8 mouse cellular contexts compared by ENCODE assay signal in genomic region chr6:121183414-121184173, GRCm38 (mm10). TPM values are rescaled to one million over a fixed set of nuclear protein-coding genes. Genes with fewer than 3 reads are reported as not detected.
DNase-seq lines count a peak whose midpoint lies in the region; ATAC-seq and TF ChIP-seq lines count a peak whose summit lies in the region.

Gene Pex26, plus strand, starts transcription at chr6:121183667.

- peak within 1 kb of the TSS; percentile 58; the same call in 1 of the 2 replicates for H3K27ac ChIP-seq in heart, embryonic 12.5 days (ENCODE audit: poor library complexity, severe bottlenecking)
- peak within 1 kb of the TSS; percentile 79 for H3K27ac ChIP-seq in kidney, postnatal 0 days
- H3K27ac ChIP-seq in liver, embryonic 11.5 days (ENCODE audit: low read depth, low read length): no peak within 1 kb of the TSS
- peak within 1 kb of the TSS; percentile 75 for H3K27ac ChIP-seq in stomach, embryonic 14.5 days (ENCODE audit: low read length)

- peak; percentile 61; the same call in 1 of the 2 replicates for TF ChIP-seq POLR2A in brain, embryonic 14.5 days (IDR thresholded peaks at IDR 0.05; ENCODE audit: borderline replicate concordance, extremely low read depth, insufficient read depth, insufficient read length, poor library complexity, severe bottlenecking)

- peak within 1 kb of the TSS; percentile 100 for H3K4me2 ChIP-seq in heart, embryonic 12.5 days
- peak within 1 kb of the TSS; percentile 79 for H3K4me2 ChIP-seq in kidney, postnatal 0 days (ENCODE audit: low read length)
- peak within 1 kb of the TSS; percentile 93 for H3K4me2 ChIP-seq in liver, embryonic 11.5 days
- peak within 1 kb of the TSS; percentile 84 for H3K4me2 ChIP-seq in stomach, embryonic 14.5 days (replicated peaks; ENCODE audit: low read depth, low read length)

- no peaks in the 10 kb centered on the region for H3K36me3 ChIP-seq in C2C12 (ENCODE audit: control insufficient read depth, insufficient read depth)
- peaks cover 11% of the 10 kb centered on the region for H3K36me3 ChIP-seq in erythroblast, embryonic 14.5 days (ENCODE audit: control insufficient read depth)
- peaks cover 19% of the 10 kb centered on the region for H3K36me3 ChIP-seq in heart, embryonic 12.5 days
- H3K36me3 ChIP-seq in kidney, postnatal 0 days (ENCODE audit: insufficient read depth, low read length): peaks cover 11% of the 10 kb centered on the region; the same call in 1 of the 2 replicates
- peaks cover 9% of the 10 kb centered on the region; the same call in 1 of the 2 replicates for H3K36me3 ChIP-seq in liver, embryonic 11.5 days (ENCODE audit: control insufficient read depth, insufficient read depth, low read length)
- H3K36me3 ChIP-seq in stomach, embryonic 14.5 days (ENCODE audit: control insufficient read depth, insufficient read depth, low read length): peaks cover 8% of the 10 kb centered on the region

- H3K4me3 ChIP-seq in C2C12 (ENCODE audit: insufficient read depth, poor library complexity, severe bottlenecking): peak within 1 kb of the TSS; percentile 49
- peak within 1 kb of the TSS; percentile 87 for H3K4me3 ChIP-seq in erythroblast, embryonic 14.5 days (replicated peaks)
- peak within 1 kb of the TSS; percentile 70 for H3K4me3 ChIP-seq in heart, embryonic 12.5 days
- H3K4me3 ChIP-seq in kidney, postnatal 0 days (replicated peaks; ENCODE audit: low read depth, low read length): peak within 1 kb of the TSS; percentile 40
- H3K4me3 ChIP-seq in liver, embryonic 11.5 days (ENCODE audit: low read depth, low read length): peak within 1 kb of the TSS; percentile 70
- peak within 1 kb of the TSS; percentile 71 for H3K4me3 ChIP-seq in stomach, embryonic 14.5 days (ENCODE audit: low read depth, low read length)

- peak; percentile 97 for DNase-seq in brain, embryonic 14.5 days (ENCODE audit: low read depth)
- peak; percentile 93 for DNase-seq in kidney, postnatal 0 days (ENCODE audit: low spot score)
- peak; percentile 93 for DNase-seq in liver, embryonic 11.5 days (ENCODE audit: low spot score)
- peak; percentile 96 for DNase-seq in naive thymus-derived CD4-positive, alpha-beta T cell, adult 2 months (ENCODE audit: low read depth)

- under 1% methylated on average over 32 of the region's 32 CpGs for WGBS in heart, embryonic 12.5 days
- 1% methylated on average over 32 of the region's 32 CpGs for WGBS in kidney, postnatal 0 days
- 2% methylated on average over 32 of the region's 32 CpGs for WGBS in liver, embryonic 11.5 days
- WGBS in stomach, embryonic 14.5 days: 1% methylated on average over 32 of the region's 32 CpGs

- H3K27me3 ChIP-seq in C2C12 (ENCODE audit: control insufficient read depth, insufficient read depth, insufficient read length): no peaks in the 10 kb centered on the region
- no peaks in the 10 kb centered on the region for H3K27me3 ChIP-seq in erythroblast, embryonic 14.5 days (ENCODE audit: control insufficient read depth)
- no peaks in the 10 kb centered on the region for H3K27me3 ChIP-seq in heart, embryonic 12.5 days (replicated peaks)
- no peaks in the 10 kb centered on the region for H3K27me3 ChIP-seq in kidney, postnatal 0 days (ENCODE audit: insufficient read depth, low read length)
- no peaks in the 10 kb centered on the region for H3K27me3 ChIP-seq in liver, embryonic 11.5 days (replicated peaks; ENCODE audit: control insufficient read depth, insufficient read depth, low read length)
- no peaks in the 10 kb centered on the region for H3K27me3 ChIP-seq in stomach, embryonic 14.5 days (ENCODE audit: control insufficient read depth, insufficient read depth, low read length)

- H3K9me3 ChIP-seq in erythroblast, embryonic 14.5 days (ENCODE audit: control insufficient read depth, low read length): no peaks in the 10 kb centered on the region
- H3K9me3 ChIP-seq in heart, embryonic 12.5 days (replicated peaks): no peaks in the 10 kb centered on the region
- H3K9me3 ChIP-seq in kidney, postnatal 0 days (replicated peaks; ENCODE audit: low read length): no peaks in the 10 kb centered on the region
- H3K9me3 ChIP-seq in liver, embryonic 11.5 days (ENCODE audit: control insufficient read depth, low read length): no peaks in the 10 kb centered on the region
- H3K9me3 ChIP-seq in stomach, embryonic 14.5 days (ENCODE audit: control insufficient read depth, low read depth, low read length): no peaks in the 10 kb centered on the region

- no peaks in the 10 kb centered on the region for H3K79me3 ChIP-seq in C2C12 (ENCODE audit: low read depth)

- peak; percentile 87 for ATAC-seq in heart, embryonic 12.5 days (ENCODE audit: insufficient number of reproducible peaks, low FRiP score)
- ATAC-seq in kidney, postnatal 0 days (replicated peaks; ENCODE audit: low FRiP score, low read depth): peak; percentile 87
- peak; percentile 83 for ATAC-seq in liver, embryonic 11.5 days (replicated peaks; ENCODE audit: low FRiP score)
- ATAC-seq in stomach, embryonic 14.5 days (ENCODE audit: insufficient number of reproducible peaks, insufficient read depth, low FRiP score, low read depth): peak; percentile 86

- peak within 1 kb of the TSS; percentile 84 for H3K9ac ChIP-seq in heart, embryonic 12.5 days
- H3K9ac ChIP-seq in kidney, postnatal 0 days (ENCODE audit: low read depth, low read length): peak within 1 kb of the TSS; percentile 59
- peak within 1 kb of the TSS; percentile 74 for H3K9ac ChIP-seq in liver, embryonic 11.5 days (ENCODE audit: low read depth, low read length)
- H3K9ac ChIP-seq in stomach, embryonic 14.5 days (replicated peaks; ENCODE audit: low read depth, low read length): peak within 1 kb of the TSS; percentile 65

- peak within 1 kb of the TSS; percentile 49 for H3ac ChIP-seq in C2C12 (ENCODE audit: control insufficient read depth, insufficient read length, low read depth)

- H3K4me1 ChIP-seq in erythroblast, embryonic 14.5 days (ENCODE audit: control insufficient read depth): peaks cover 29% of the 10 kb centered on the region
- peaks cover 23% of the 10 kb centered on the region for H3K4me1 ChIP-seq in heart, embryonic 12.5 days (replicated peaks)
- H3K4me1 ChIP-seq in kidney, postnatal 0 days (replicated peaks; ENCODE audit: insufficient read depth, low read length): peaks cover 10% of the 10 kb centered on the region
- H3K4me1 ChIP-seq in liver, embryonic 11.5 days (replicated peaks; ENCODE audit: control insufficient read depth, insufficient read depth, low read length): no peaks in the 10 kb centered on the region; the same call in 1 of the 2 replicates
- peaks cover 8% of the 10 kb centered on the region; the same call in 1 of the 2 replicates for H3K4me1 ChIP-seq in stomach, embryonic 14.5 days (ENCODE audit: control insufficient read depth, insufficient read depth, low read length)

- TF ChIP-seq CTCF in C2C12 (IDR thresholded peaks at IDR 0.05; ENCODE audit: control insufficient read depth, insufficient read depth, insufficient read length): no peak
- TF ChIP-seq CTCF in brain, embryonic 14.5 days (IDR thresholded peaks at IDR 0.05; ENCODE audit: borderline replicate concordance, extremely low read depth, insufficient read depth, insufficient read length): no peak
- TF ChIP-seq CTCF in kidney, postnatal 0 days (IDR thresholded peaks at IDR 0.05; ENCODE audit: low read depth): no peak

- no peaks in the 10 kb centered on the region for H3K79me2 ChIP-seq in C2C12 (ENCODE audit: control insufficient read depth, insufficient read depth)

TF ChIP-seq in C2C12, 6 proteins besides CTCF, POLR2A, EP300 and RAD21:
- TF ChIP-seq USF1 (IDR thresholded peaks at IDR 0.05; ENCODE audit: low read depth): no peak
- TF ChIP-seq MYOG (IDR thresholded peaks at IDR 0.05; ENCODE audit: control insufficient read depth, extremely low read depth, insufficient read length): no peak
- no peak for TF ChIP-seq CEBPB (IDR thresholded peaks at IDR 0.05; ENCODE audit: low read depth)
- TF ChIP-seq MAX (IDR thresholded peaks at IDR 0.05): no peak
- TF ChIP-seq FOSL1 (IDR thresholded peaks at IDR 0.05; ENCODE audit: insufficient read depth, low read length, poor library complexity, severe bottlenecking): no peak
- TF ChIP-seq MYOD1 (IDR thresholded peaks at IDR 0.05; ENCODE audit: control insufficient read depth, insufficient read length, low read depth): no peak

RNA-seq across cellular contexts. Expression of gene Pex26, which starts in this region (rescaled TPM):
- polyA plus RNA-seq in C2C12 (2012; fragmentation: generic; extraction: Trizol): 2.7 TPM
- polyA plus RNA-seq in brain, embryonic 14.5 days (2012; rRNA removed): 23.3 and 25.3 TPM in 2 replicates
- polyA plus RNA-seq in erythroblast, embryonic 14.5 days (2012): 0.09 and 0.23 TPM in 2 replicates
- 6.1 and 6.5 TPM in 2 replicates for polyA plus RNA-seq in heart, embryonic 12.5 days (2016; fragmentation: Nextera tagmentation; extraction: Ambion mirVana)
- 9.8 and 10.1 TPM in 2 replicates for polyA plus RNA-seq in kidney, postnatal 0 days (2015; fragmentation: Nextera tagmentation; extraction: Ambion mirVana)
- polyA plus RNA-seq in liver, embryonic 11.5 days (2014; fragmentation: Nextera tagmentation; extraction: Ambion mirVana): 6.0 and 6.3 TPM in 2 replicates
- 12.5 and 14.1 TPM in 2 replicates for polyA plus RNA-seq in stomach, embryonic 14.5 days (2014; fragmentation: Nextera tagmentation; extraction: Ambion mirVana)
